Mouse (Mus musculus): ENCODE measurements around the gene Fbxo22. TPM values are rescaled to one million over a fixed set of nuclear protein-coding genes. Genes with fewer than 3 reads are reported as not detected.
"Not testable (repeated sequence)": the region's sequence is repeated elsewhere in the genome, so short reads cannot be mapped to it uniquely, and the experiment has no call there.

The Fbxo22 gene
- polyA plus RNA-seq, 1 experiment from 2014 or later, result 85.5 TPM

DNA sequence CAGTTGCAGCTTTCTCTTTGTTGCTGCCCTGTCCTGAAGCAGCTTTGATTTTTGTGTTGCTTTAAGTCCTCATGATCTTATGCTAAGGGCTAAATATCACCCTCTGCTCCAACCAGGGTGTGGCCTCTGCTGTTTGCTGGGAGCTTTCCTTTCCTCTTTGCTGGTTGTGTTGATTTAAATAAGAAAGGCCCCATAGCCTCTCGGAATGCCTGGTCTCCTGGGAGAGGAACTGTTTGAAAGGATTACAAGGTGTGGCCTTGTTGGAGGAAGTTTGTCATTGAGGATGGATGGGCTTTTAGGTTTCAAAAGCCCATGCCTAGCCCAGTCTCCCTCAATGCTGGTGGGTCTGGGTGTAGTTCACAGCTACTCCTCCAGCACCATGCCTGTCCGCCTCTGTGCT is 7.4 kb downstream of the Fbxo22 start:
- H3K36me3 ChIP-seq, result peaks cover 77% of the 10 kb centered on the region
- peaks cover 5% of the 10 kb centered on the region for H3K4me1 ChIP-seq
- H3K9ac ChIP-seq, result no peak overlapping the region

GRCm38 (mm10) chr9:55217381-55217780 is 8.7 kb downstream of the Fbxo22 start:
- Histone ChIP-seq H3K36me3 (peaks cover 88% of the 10 kb centered on the region), H3K9me3 (replicated peaks) (no peaks in the 10 kb centered on the region), H3K4me1 (no peaks in the 10 kb centered on the region), H3K4me2 (replicated peaks) (no peak overlapping the region), H3K27ac (no peak overlapping the region), H3K9ac (no peak overlapping the region), H3K27me3 (no peaks in the 10 kb centered on the region), H3K4me3 (no peak overlapping the region)
- no peak for ATAC-seq (ENCODE audit: low FRiP score)
- WGBS, result 93% methylated on average over 3 of the region's 3 CpGs

More for the DNA sequence above, 7.4 kb downstream of the Fbxo22 start:
- ATAC-seq (ENCODE audit: low FRiP score), result no peak
- Histone ChIP-seq H3K27ac (no peak overlapping the region), H3K9me3 (replicated peaks) (no peaks in the 10 kb centered on the region), H3K27me3 (no peaks in the 10 kb centered on the region), H3K4me3 (no peak overlapping the region), H3K4me2 (replicated peaks) (no peak overlapping the region)
- WGBS, result 57% methylated on average over 2 of the region's 2 CpGs

DNA sequence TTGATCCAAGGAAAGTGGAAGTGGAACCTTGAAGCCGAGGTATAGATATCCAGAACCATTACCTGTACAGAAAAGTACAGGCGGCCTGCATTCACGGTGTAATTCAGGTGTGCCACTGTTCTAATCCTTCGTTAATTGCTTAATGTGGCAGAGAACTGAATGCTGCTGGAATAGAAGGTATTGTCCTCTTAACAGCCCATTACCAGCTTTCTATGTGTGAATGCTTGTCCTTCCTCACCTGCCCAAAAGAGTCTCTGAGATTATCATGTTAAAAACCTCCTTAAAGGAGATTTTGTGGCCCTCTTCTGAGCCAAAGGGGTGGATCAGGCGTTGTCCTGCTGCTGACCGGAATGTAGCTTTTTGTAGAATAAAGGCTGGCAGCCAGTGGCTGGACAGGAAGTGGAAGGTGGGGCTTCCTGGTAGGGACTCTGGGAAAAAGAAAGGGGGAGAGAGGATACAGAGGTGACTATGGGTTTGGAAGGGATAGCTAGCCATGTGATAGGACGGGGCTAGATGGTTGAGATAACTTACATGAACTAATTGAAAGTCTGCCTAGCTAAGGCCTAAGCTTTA is 16.5 kb downstream of the Fbxo22 start:
- H3K4me1 ChIP-seq, result no peaks in the 10 kb centered on the region
- no peak overlapping the region for H3K4me2 ChIP-seq (replicated peaks)
- no peaks in the 10 kb centered on the region for H3K9me3 ChIP-seq (replicated peaks)
- H3K36me3 ChIP-seq, result peaks cover 47% of the 10 kb centered on the region
- no peak overlapping the region for H3K4me3 ChIP-seq
- no peak overlapping the region for H3K27ac ChIP-seq
- H3K9ac ChIP-seq, result no peak overlapping the region
- no peak for ATAC-seq (ENCODE audit: low FRiP score)
- 91% methylated on average over 7 of the region's 7 CpGs for WGBS
- H3K27me3 ChIP-seq, result no peaks in the 10 kb centered on the region

- Histone ChIP-seq H3K9me3 (replicated peaks) (no peaks in the 10 kb centered on the region), H3K36me3 (peaks cover 37% of the 10 kb centered on the region), H3K4me1 (no peaks in the 10 kb centered on the region), H3K4me3 (no peak overlapping the region), H3K9ac (no peak overlapping the region), H3K27me3 (no peaks in the 10 kb centered on the region), H3K27ac (no peak overlapping the region), H3K4me2 (replicated peaks) (no peak overlapping the region)
- ATAC-seq (ENCODE audit: low FRiP score), result no peak
- 67% methylated on average over 3 of the region's 3 CpGs for WGBS
Measured at GRCm38 (mm10) chr9:55226251-55226650, 17.5 kb downstream of the Fbxo22 start.

- Histone ChIP-seq H3K4me3 (no peak overlapping the region), H3K27ac (no peak overlapping the region), H3K4me1 (no peaks in the 10 kb centered on the region), H3K9me3 (replicated peaks) (no peaks in the 10 kb centered on the region), H3K9ac (no peak overlapping the region), H3K4me2 (replicated peaks) (no peak overlapping the region), H3K36me3 (peaks cover 20% of the 10 kb centered on the region), H3K27me3 (no peaks in the 10 kb centered on the region)
- 94% methylated on average over 4 of the region's 4 CpGs for WGBS
- ATAC-seq (ENCODE audit: low FRiP score), result no peak
Measured at GRCm38 (mm10) chr9:55228149-55228548, 19.4 kb downstream of the Fbxo22 start.

DNA sequence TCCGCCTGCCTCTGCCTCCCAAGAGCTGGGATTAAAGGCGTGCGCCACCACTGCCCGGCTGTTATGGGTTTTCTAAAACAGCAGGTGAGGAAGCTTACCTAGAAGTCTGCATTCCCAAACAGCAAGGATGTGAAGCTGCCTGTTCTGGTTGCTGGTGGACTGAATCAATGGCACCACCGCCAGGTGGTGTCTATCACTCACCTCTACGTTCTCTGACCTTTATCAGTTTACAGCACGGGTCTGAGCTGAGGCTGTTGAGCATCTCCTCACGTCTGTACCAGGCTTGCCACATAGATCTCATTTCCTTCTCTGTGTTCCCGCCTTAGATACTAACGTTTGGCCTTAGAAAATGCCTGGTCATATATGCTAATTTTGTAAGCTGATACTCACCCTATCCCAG is 20.3 kb downstream of the Fbxo22 start:
- no peak overlapping the region for H3K9ac ChIP-seq
- no peak overlapping the region for H3K27ac ChIP-seq
- H3K9me3 ChIP-seq (replicated peaks), result no peaks in the 10 kb centered on the region
- H3K27me3 ChIP-seq, result no peaks in the 10 kb centered on the region
- ATAC-seq (ENCODE audit: low FRiP score), result no peak
- H3K4me2 ChIP-seq (replicated peaks), result no peak overlapping the region
- H3K4me1 ChIP-seq, result no peaks in the 10 kb centered on the region
- no peak overlapping the region for H3K4me3 ChIP-seq
- WGBS, result 77% methylated on average over 10 of the region's 10 CpGs
- H3K36me3 ChIP-seq, result peaks cover 13% of the 10 kb centered on the region

GRCm38 (mm10) chr9:55231544-55231943 is 22.8 kb downstream of the Fbxo22 start:
- Histone ChIP-seq H3K27me3 (no peaks in the 10 kb centered on the region), H3K9me3 (replicated peaks) (no peaks in the 10 kb centered on the region), H3K4me3 (no peak overlapping the region), H3K4me1 (no peaks in the 10 kb centered on the region), H3K36me3 (no peaks in the 10 kb centered on the region), H3K9ac (no peak overlapping the region), H3K27ac (no peak overlapping the region), H3K4me2 (replicated peaks) (no peak overlapping the region)
- WGBS, result 71% methylated on average over 6 of the region's 6 CpGs
- ATAC-seq (ENCODE audit: low FRiP score), result no peak

GRCm38 (mm10) chr9:55232110-55232509 is 23.4 kb downstream of the Fbxo22 start:
- H3K36me3 ChIP-seq, result no peaks in the 10 kb centered on the region
- H3K4me3 ChIP-seq, result no peak overlapping the region
- H3K9me3 ChIP-seq (replicated peaks), result no peaks in the 10 kb centered on the region
- H3K27ac ChIP-seq, result no peak overlapping the region
- 91% methylated on average over 5 of the region's 5 CpGs for WGBS
- no peaks in the 10 kb centered on the region for H3K27me3 ChIP-seq
- no peak overlapping the region for H3K9ac ChIP-seq
- no peak for ATAC-seq (ENCODE audit: low FRiP score)
- H3K4me2 ChIP-seq (replicated peaks), result no peak overlapping the region
- no peaks in the 10 kb centered on the region for H3K4me1 ChIP-seq

DNA sequence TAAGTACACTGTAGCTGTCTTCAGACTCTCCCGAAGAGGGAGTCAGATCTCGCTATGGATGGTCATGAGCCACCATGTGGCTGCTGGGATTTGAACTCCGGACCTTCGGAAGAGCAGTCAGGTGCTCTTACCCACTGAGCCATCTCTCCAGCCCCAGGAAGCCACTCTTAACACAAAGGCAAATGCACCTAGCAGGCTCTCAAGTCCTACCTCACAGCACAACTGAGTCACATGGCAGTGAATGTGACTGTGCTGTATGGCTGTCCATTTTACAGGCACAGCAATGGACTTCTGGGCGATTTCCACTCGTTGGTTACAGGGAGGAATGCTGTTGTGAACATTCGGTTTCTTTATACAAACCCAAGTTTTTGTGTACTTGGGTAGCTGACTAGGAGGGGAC is 23.9 kb downstream of the Fbxo22 start:
- Histone ChIP-seq H3K27me3 (no peaks in the 10 kb centered on the region), H3K4me2 (replicated peaks) (no peak overlapping the region), H3K9ac (no peak overlapping the region), H3K36me3 (no peaks in the 10 kb centered on the region), H3K4me3 (no peak overlapping the region), H3K4me1 (no peaks in the 10 kb centered on the region), H3K9me3 (replicated peaks) (no peaks in the 10 kb centered on the region), H3K27ac (no peak overlapping the region)
- WGBS, result 89% methylated on average over 7 of the region's 7 CpGs
- ATAC-seq (ENCODE audit: low FRiP score), result no peak

DNA sequence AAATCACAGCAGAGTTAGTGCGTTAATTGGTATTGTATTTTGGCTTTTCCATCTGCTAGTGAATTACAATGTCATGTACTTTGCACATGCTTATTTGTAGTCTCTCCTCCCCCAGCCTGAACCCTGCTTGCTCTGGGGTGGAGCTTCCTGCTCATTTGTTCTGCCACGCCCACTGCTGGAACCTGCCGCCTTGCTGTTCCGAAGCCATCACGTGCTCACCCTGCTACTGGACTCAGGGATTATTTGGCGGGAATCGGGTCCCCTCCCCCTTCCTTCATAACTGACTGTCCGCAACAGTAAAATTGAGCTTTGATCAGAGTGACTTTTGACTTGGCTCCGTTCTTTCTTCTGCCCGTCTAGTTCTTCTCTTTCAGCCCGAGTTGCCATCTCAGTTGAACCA is 24.4 kb downstream of the Fbxo22 start:
- not testable (repeated sequence) for H3K4me3 ChIP-seq; H3K9ac ChIP-seq; H3K4me2 ChIP-seq (replicated peaks); H3K27me3 ChIP-seq; ATAC-seq (ENCODE audit: low FRiP score); H3K9me3 ChIP-seq (replicated peaks); H3K36me3 ChIP-seq; H3K27ac ChIP-seq; H3K4me1 ChIP-seq
- WGBS, result 75% methylated on average over 11 of the region's 11 CpGs

DNA sequence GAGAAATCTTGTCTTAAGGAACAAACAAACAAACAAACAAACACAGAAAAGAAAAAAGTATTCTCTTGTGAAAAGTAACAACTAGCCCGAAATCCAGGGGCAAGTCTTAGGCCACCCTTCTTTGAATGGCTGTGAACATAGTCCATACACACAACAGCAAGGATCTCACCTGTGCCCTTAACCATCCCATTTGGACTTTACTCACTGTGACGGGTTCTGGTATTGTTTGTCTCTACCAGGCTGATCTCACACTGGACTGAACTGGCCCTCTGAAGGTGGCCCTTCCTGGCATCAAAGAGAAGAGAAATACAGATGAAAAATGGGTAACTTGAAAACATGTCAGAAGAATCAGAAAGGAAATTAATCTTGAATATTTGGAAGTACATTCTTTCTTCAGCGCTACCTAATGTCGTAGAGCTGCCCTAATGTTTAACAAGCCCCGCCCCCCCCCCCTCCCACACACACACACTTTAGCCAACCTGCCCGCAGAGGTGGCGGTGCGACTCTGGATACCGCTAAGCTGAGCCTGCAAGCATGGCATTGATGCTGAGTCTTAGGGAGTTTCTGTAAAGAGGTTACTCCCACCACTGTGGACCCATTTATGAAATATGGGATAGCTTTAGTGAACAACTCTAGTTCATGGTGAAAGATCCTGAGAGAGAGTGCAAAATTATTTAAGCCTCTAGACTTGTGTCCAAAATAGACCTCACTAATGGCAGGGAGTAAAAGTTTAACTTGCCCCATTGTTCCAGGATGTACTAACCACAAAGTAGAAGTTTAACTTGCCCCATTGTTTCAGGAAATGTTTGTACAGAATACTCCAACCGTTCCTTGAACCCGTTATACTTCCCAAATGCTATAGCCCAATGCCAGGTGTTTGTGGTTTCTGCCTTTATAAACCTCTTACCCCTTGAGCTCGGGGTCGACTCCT is 27.8 kb downstream of the Fbxo22 start:
- Histone ChIP-seq H3K4me2 (replicated peaks) (no peak overlapping the region), H3K9ac (no peak overlapping the region), H3K4me3 (no peak overlapping the region), H3K4me1 (no peaks in the 10 kb centered on the region), H3K27ac (no peak overlapping the region), H3K36me3 (no peaks in the 10 kb centered on the region), H3K9me3 (replicated peaks) (no peaks in the 10 kb centered on the region), H3K27me3 (no peaks in the 10 kb centered on the region)
- 69% methylated on average over 13 of the region's 13 CpGs for WGBS
- ATAC-seq (ENCODE audit: low FRiP score), result no peak

- Histone ChIP-seq H3K4me3 (no peak overlapping the region), H3K9ac (no peak overlapping the region), H3K27ac (no peak overlapping the region), H3K4me2 (replicated peaks) (no peak overlapping the region), H3K36me3 (no peaks in the 10 kb centered on the region), H3K9me3 (replicated peaks) (no peaks in the 10 kb centered on the region), H3K4me1 (no peaks in the 10 kb centered on the region), H3K27me3 (no peaks in the 10 kb centered on the region)
- ATAC-seq (ENCODE audit: low FRiP score), result no peak
- 91% methylated on average over 5 of the region's 5 CpGs for WGBS
Measured at GRCm38 (mm10) chr9:55240852-55241251, 32.1 kb downstream of the Fbxo22 start.
